Mouse (Mus musculus) neural tube, embryonic 11.5 days (tissue): Measurements from ENCODE around the gene Kat14. TPM values are rescaled to one million over a fixed set of nuclear protein-coding genes. Genes with fewer than 3 reads are reported as not detected.
A peak's percentile ranks its signal among the peaks of the same experiment; 100 is the strongest.

Experiments used
- ATAC-seq: fragments of 200-750 bp; cut with Nextera tagmentation; 2 replicates; pipeline ENCODE4 v1.8.0; 2017; ENCODE audit warnings: moderate number of reproducible peaks, mild to moderate bottlenecking, moderate TSS enrichment, moderate library complexity; ENCODE audit not compliant: insufficient read depth, low FRiP score, low TSS enrichment
- DNase-seq: peaks from one replicate; pipeline ENCODE4 v3.0.0-alpha.2; 2015; ENCODE audit warnings: low spot score
- H3K27ac ChIP-seq: fragments of 300-500 bp; sonication (generic); 2 replicates; pipeline ENCODE4 v1.5.1; 2014; ENCODE audit warnings: low read depth, mild to moderate bottlenecking, low read length
- H3K27me3 ChIP-seq: fragments of 300-500 bp; sonication (generic); 2 replicates; pipeline ENCODE4 v1.6.1; 2014; ENCODE audit warnings: mild to moderate bottlenecking, low read length, mixed read lengths; ENCODE audit not compliant: control insufficient read depth, insufficient read depth
- H3K36me3 ChIP-seq: fragments of 300-500 bp; sonication (generic); 2 replicates; pipeline ENCODE4 v1.6.1; 2014; ENCODE audit warnings: mild to moderate bottlenecking, low read length, moderate library complexity, mixed read lengths; ENCODE audit not compliant: control insufficient read depth, insufficient read depth
- H3K4me1 ChIP-seq: fragments of 300-500 bp; sonication (generic); 2 replicates; pipeline ENCODE4 v1.6.1; 2014; ENCODE audit warnings: low read length, mixed read lengths; ENCODE audit not compliant: control insufficient read depth, insufficient read depth
- H3K4me2 ChIP-seq: fragments of 300-500 bp; sonication (generic); 2 replicates; pipeline ENCODE4 v1.6.1; 2014; ENCODE audit warnings: low read depth, mild to moderate bottlenecking, moderate library complexity
- H3K4me3 ChIP-seq: fragments of 300-500 bp; sonication (generic); 2 replicates; pipeline ENCODE4 v1.5.1; 2014; ENCODE audit warnings: low read depth, low read length
- H3K9ac ChIP-seq: fragments of 300-500 bp; sonication (generic); 2 replicates; pipeline ENCODE4 v1.6.1; 2014; ENCODE audit warnings: mild to moderate bottlenecking, low read length
- H3K9me3 ChIP-seq: fragments of 300-500 bp; sonication (generic); 2 replicates; pipeline ENCODE4 v1.6.1; 2016; ENCODE audit warnings: low read length; ENCODE audit not compliant: control insufficient read depth
- WGBS: fragments of 180-500 bp; shearing (Covaris S2); extraction: QIAGEN DNeasy Blood & Tissue Kit; methylation state at CpG from one replicate; pipeline ENCODE4 v1.1.7; 2014; 5-methylcytosine and 5-hydroxymethylcytosine counted together
- polyA plus RNA-seq: library from polyadenylated mRNA; unstranded; fragments of >200 nt; fragmentation: Nextera tagmentation; extraction: Ambion mirVana; gene quantifications from 2 replicates; pipeline ENCODE4 v1.2.1, GENCODE M21; 2014

Kat14 gene
- polyA plus RNA-seq: 37.7 and 41.1 TPM in 2 replicates

GRCm38 (mm10) chr2:144368400-144369019 is at the start of gene Kat14, which contains the start of gene Pet117:
TSS of gene Kat14 (plus strand) at chr2:144368983.
TSS of gene Pet117 (plus strand) at chr2:144368996.
- WGBS: 7% methylated on average over 34 of the region's 38 CpGs
- peak within 1 kb of the TSS; percentile 93 for H3K27ac ChIP-seq
- no peaks in the 10 kb centered on the region for H3K9me3 ChIP-seq
- H3K4me1 ChIP-seq: peaks cover 5% of the 10 kb centered on the region; the same call in 1 of the 2 replicates
- peak within 1 kb of the TSS; percentile 91 for H3K9ac ChIP-seq
- DNase-seq (peak; percentile 96), ATAC-seq (peak; percentile 92)
- H3K36me3 ChIP-seq: 0 out of 2 replicates have a peak, but pooled peaks cover 3% of the 10 kb centered on the region
- no peaks in the 10 kb centered on the region for H3K27me3 ChIP-seq
- H3K4me3 ChIP-seq: peak within 1 kb of the TSS; percentile 78
- peak within 1 kb of the TSS; percentile 60 for H3K4me2 ChIP-seq

- no peak for DNase-seq
- no peak for ATAC-seq
- Histone ChIP-seq H3K9me3 (no peaks in the 10 kb centered on the region), H3K4me2 (no peak overlapping the region), H3K36me3 (no peaks in the 10 kb centered on the region), H3K9ac (no peak overlapping the region), H3K27ac (no peak overlapping the region), H3K4me1 (no peaks in the 10 kb centered on the region), H3K27me3 (peaks cover 6% of the 10 kb centered on the region; the same call in 1 of the 2 replicates), H3K4me3 (no peak overlapping the region)
- WGBS: 75% methylated on average over 3 of the region's 3 CpGs
Measured at GRCm38 (mm10) chr2:144324218-144324617, 44.6 kb upstream of the Kat14 start.

- DNase-seq (no peak), ATAC-seq (no peak)
- WGBS: under 1% methylated on average over 8 of the region's 10 CpGs
- H3K4me3 ChIP-seq: no peak overlapping the region
- peaks cover 57% of the 10 kb centered on the region for H3K27me3 ChIP-seq
- no peaks in the 10 kb centered on the region for H3K9me3 ChIP-seq
- H3K36me3 ChIP-seq: no peaks in the 10 kb centered on the region
- H3K4me1 ChIP-seq: peaks cover 21% of the 10 kb centered on the region
- H3K4me2 ChIP-seq: no peak overlapping the region
- no peak overlapping the region for H3K9ac ChIP-seq
- H3K27ac ChIP-seq: no peak overlapping the region
Measured at GRCm38 (mm10) chr2:144329451-144329850, 39.3 kb upstream of the Kat14 start.

- WGBS: under 1% methylated on average over 10 of the region's 10 CpGs
- Histone ChIP-seq H3K36me3 (no peaks in the 10 kb centered on the region), H3K9me3 (no peaks in the 10 kb centered on the region), H3K27me3 (peaks cover 61% of the 10 kb centered on the region), H3K4me3 (peak overlapping the region; percentile 41), H3K4me2 (no peak overlapping the region), H3K4me1 (peaks cover 21% of the 10 kb centered on the region), H3K27ac (no peak overlapping the region), H3K9ac (no peak overlapping the region)
- no peak for ATAC-seq
- DNase-seq: no peak
Measured at GRCm38 (mm10) chr2:144329937-144330336, 38.8 kb upstream of the Kat14 start.

- H3K27ac ChIP-seq: no peak overlapping the region
- H3K4me1 ChIP-seq: peaks cover 21% of the 10 kb centered on the region
- no peaks in the 10 kb centered on the region for H3K36me3 ChIP-seq
- no peaks in the 10 kb centered on the region for H3K9me3 ChIP-seq
- WGBS: 1% methylated on average over 41 of the region's 41 CpGs
- peaks cover 65% of the 10 kb centered on the region for H3K27me3 ChIP-seq
- ATAC-seq (peak; percentile 40; the same call in 1 of the 2 replicates), DNase-seq (peak; percentile 30)
- peak overlapping the region; percentile 73 for H3K4me2 ChIP-seq
- no peak overlapping the region for H3K9ac ChIP-seq
- H3K4me3 ChIP-seq: peak overlapping the region; percentile 41
Measured at GRCm38 (mm10) chr2:144330352-144330959, 38.3 kb upstream of the Kat14 start.

GRCm38 (mm10) chr2:144330960-144331371 is 37.8 kb upstream of the Kat14 start:
- H3K9ac ChIP-seq: no peak overlapping the region
- H3K4me1 ChIP-seq: peaks cover 21% of the 10 kb centered on the region
- peak overlapping the region; percentile 73 for H3K4me2 ChIP-seq
- DNase-seq (peak; percentile 44), ATAC-seq (peak; percentile 65)
- peak overlapping the region; percentile 41 for H3K4me3 ChIP-seq
- under 1% methylated on average over 49 of the region's 50 CpGs for WGBS
- H3K9me3 ChIP-seq: no peaks in the 10 kb centered on the region
- peaks cover 65% of the 10 kb centered on the region for H3K27me3 ChIP-seq
- no peaks in the 10 kb centered on the region for H3K36me3 ChIP-seq
- no peak overlapping the region for H3K27ac ChIP-seq

GRCm38 (mm10) chr2:144331401-144332302 is 37.1 kb upstream of the Kat14 start, which contains the start of gene Ovol2:
TSS of gene Ovol2 (minus strand) at chr2:144332146.
- Histone ChIP-seq H3K27me3 (peaks cover 65% of the 10 kb centered on the region), H3K4me1 (peaks cover 21% of the 10 kb centered on the region), H3K4me3 (peak within 1 kb of the TSS; percentile 41), H3K9me3 (no peaks in the 10 kb centered on the region), H3K4me2 (peak within 1 kb of the TSS; percentile 73), H3K36me3 (no peaks in the 10 kb centered on the region), H3K27ac (no peak within 1 kb of the TSS), H3K9ac (no peak within 1 kb of the TSS)
- peak; percentile 49 for ATAC-seq
- peak; percentile 41 for DNase-seq
- WGBS: under 1% methylated on average over 57 of the region's 62 CpGs

- Histone ChIP-seq H3K27me3 (peaks cover 65% of the 10 kb centered on the region), H3K9me3 (no peaks in the 10 kb centered on the region), H3K36me3 (no peaks in the 10 kb centered on the region), H3K27ac (no peak overlapping the region), H3K4me2 (no peak overlapping the region; the same call in 1 of the 2 replicates), H3K4me1 (peaks cover 21% of the 10 kb centered on the region), H3K9ac (no peak overlapping the region), H3K4me3 (no peak overlapping the region)
- 4% methylated on average over 9 of the region's 9 CpGs for WGBS
- DNase-seq (no peak), ATAC-seq (no peak)
Measured at GRCm38 (mm10) chr2:144332486-144332885, 36.3 kb upstream of the Kat14 start.
